Mouse (Mus musculus) right cerebral cortex, adult 18-20 months (tissue): ENCODE data around the gene Scn10a.

Experiments used
- DNase-seq: peaks from one replicate; pipeline ENCODE4 v3.0.0; 2022; ENCODE audit warnings: mixed read lengths

The Scn10a gene

GRCm38 (mm10) chr9:119573009-119573408 lies 146.1 kb downstream of the Scn10a start:
- no peak for DNase-seq

- no peak for DNase-seq
Measured at GRCm38 (mm10) chr9:119571411-119571888, 147.7 kb downstream of the Scn10a start.

- no peak for DNase-seq
Measured at GRCm38 (mm10) chr9:119570652-119571051, 148.5 kb downstream of the Scn10a start.

GRCm38 (mm10) chr9:119568732-119569131 lies 150.4 kb downstream of the Scn10a start:
- DNase-seq: no peak

GRCm38 (mm10) chr9:119567800-119568199 lies 151.3 kb downstream of the Scn10a start:
- DNase-seq: no peak

- DNase-seq: no peak
Measured at GRCm38 (mm10) chr9:119566214-119566613, 152.9 kb downstream of the Scn10a start.

- DNase-seq: peak; percentile 41
Measured at GRCm38 (mm10) chr9:119564803-119565202, 154.3 kb downstream of the Scn10a start.

- no peak for DNase-seq
Measured at GRCm38 (mm10) chr9:119563617-119564016, 155.5 kb downstream of the Scn10a start.

GRCm38 (mm10) chr9:119562256-119562655 lies 156.9 kb downstream of the Scn10a start:
- DNase-seq: no peak

GRCm38 (mm10) chr9:119561746-119562145 lies 157.4 kb downstream of the Scn10a start:
- DNase-seq: no peak

- DNase-seq: peak; percentile 57
Measured at GRCm38 (mm10) chr9:119559537-119560276, 159.4 kb downstream of the Scn10a start.
